10 mouse cellular contexts compared by ENCODE assay signal in the genomic region with DNA sequence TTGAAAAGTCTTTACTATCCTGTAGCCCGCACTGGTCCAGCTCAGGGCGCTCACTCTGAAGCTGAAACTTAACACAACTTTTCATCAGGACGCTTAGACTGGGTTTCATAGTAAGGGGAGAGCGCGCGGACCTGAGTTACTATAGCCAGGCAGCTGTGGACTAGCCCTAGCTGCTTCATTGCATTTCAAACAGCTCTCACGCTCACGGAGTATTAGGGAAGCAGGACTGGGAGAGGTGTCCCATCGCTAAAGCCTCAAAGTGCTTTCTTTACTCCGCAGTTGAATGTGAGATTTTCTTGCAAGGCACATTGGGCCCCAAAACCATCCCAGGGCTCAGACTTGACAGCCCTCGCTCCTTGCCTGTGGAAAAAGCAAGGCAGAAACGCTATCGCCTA. TPM values are rescaled to one million over a fixed set of nuclear protein-coding genes. Genes with fewer than 3 reads are reported as not detected.
A peak's percentile ranks its signal among the peaks of the same experiment; 100 is the strongest.
DNase-seq lines count a peak whose midpoint lies in the region; ATAC-seq and TF ChIP-seq lines count a peak whose summit lies in the region.
"Had no signal": no experiment of that assay in that cellular context is flagged by ENCODE, and none has a peak within 500 bp of the region (broad histone marks: within the 10 kb centered on the region; RNA-seq: fewer than 3 reads in every experiment).

No protein-coding gene starts in this region.

- H3K4me3 ChIP-seq in gastrocnemius, adult 2 months, result peak overlapping the region; percentile 72
- H3K4me3 ChIP-seq in lung, postnatal 0 days (ENCODE audit: low read depth, low read length), result peak overlapping the region; percentile 47
- H3K4me3 ChIP-seq in limb, embryonic 12.5 days (replicated peaks), result peak overlapping the region; percentile 65

- 7% methylated on average over 13 of the region's 13 CpGs for WGBS in lung, postnatal 0 days
- 1% methylated on average over 13 of the region's 13 CpGs for WGBS in limb, embryonic 12.5 days

- H3K4me1 ChIP-seq in lung, postnatal 0 days (ENCODE audit: insufficient read depth, low read depth, low read length), result no peaks in the 10 kb centered on the region; the same call in 1 of the 2 replicates
- peaks cover 48% of the 10 kb centered on the region for H3K4me1 ChIP-seq in limb, embryonic 12.5 days (replicated peaks)

- no peaks in the 10 kb centered on the region for H3K9me3 ChIP-seq in lung, postnatal 0 days (ENCODE audit: low read length)
- peaks cover 7% of the 10 kb centered on the region; the same call in 1 of the 2 replicates for H3K9me3 ChIP-seq in limb, embryonic 12.5 days

- peak overlapping the region; percentile 79 for H3K27ac ChIP-seq in gastrocnemius, adult 2 months
- peak overlapping the region; percentile 43; the same call in 1 of the 2 replicates for H3K27ac ChIP-seq in lung, postnatal 0 days (ENCODE audit: low read length)
- peak overlapping the region; percentile 50; the same call in 1 of the 2 replicates for H3K27ac ChIP-seq in limb, embryonic 12.5 days

- H3K9ac ChIP-seq in lung, postnatal 0 days (replicated peaks; ENCODE audit: low read depth), result no peak overlapping the region
- peak overlapping the region; percentile 80 for H3K9ac ChIP-seq in limb, embryonic 12.5 days (replicated peaks)

- DNase-seq in gastrocnemius, adult 2 months, result no peak
- no peak for DNase-seq in gastrocnemius, postnatal 10 days
- DNase-seq in lung, postnatal 0 days (ENCODE audit: low spot score), result no peak
- DNase-seq in lung, postnatal 10 days, result no peak
- DNase-seq in adrenal gland, postnatal 4 days (ENCODE audit: low spot score in 2 of 2), result no peak
- DNase-seq: adrenal gland, postnatal 25 days; spleen, adult 18-20 months had no signal

- no peak for TF ChIP-seq EP300 in lung, postnatal 0 days (IDR thresholded peaks at IDR 0.05)

- H3K36me3 ChIP-seq in lung, postnatal 0 days (ENCODE audit: insufficient read depth, low read length), result no peaks in the 10 kb centered on the region
- H3K36me3 ChIP-seq in limb, embryonic 12.5 days, result no peaks in the 10 kb centered on the region

- H3K27me3 ChIP-seq in lung, postnatal 0 days (replicated peaks; ENCODE audit: insufficient read depth, low read length), result peaks cover 19% of the 10 kb centered on the region
- H3K27me3 ChIP-seq in limb, embryonic 12.5 days, result peaks cover 70% of the 10 kb centered on the region

- no peak for ATAC-seq in lung, postnatal 0 days
- no peak for ATAC-seq in limb, embryonic 12.5 days (ENCODE audit: insufficient number of reproducible peaks, insufficient read depth, low FRiP score, low TSS enrichment, low read depth)
- no peak for ATAC-seq in megakaryocyte progenitor cell, adult 5-6 weeks (replicated peaks; ENCODE audit: poor library complexity)
- no peak for ATAC-seq in megakaryocyte-erythroid progenitor cell, adult 5-6 weeks (replicated peaks; ENCODE audit: low FRiP score, low TSS enrichment, poor library complexity, severe bottlenecking)

- no peak for TF ChIP-seq CTCF in gastrocnemius, adult 2 months (IDR thresholded peaks at IDR 0.05)
- no peak for TF ChIP-seq CTCF in lung, postnatal 0 days (IDR thresholded peaks at IDR 0.05)

- peak overlapping the region; percentile 62 for H3K4me2 ChIP-seq in lung, postnatal 0 days (replicated peaks; ENCODE audit: low read depth, low read length)
- H3K4me2 ChIP-seq in limb, embryonic 12.5 days, result peak overlapping the region; percentile 97

- intact Hi-C loops in gastrocnemius, adult 2 months (cut with DNase I), result loop anchor here (10.0 kb wide), 1 partner anchor 159 kb away; no protein-coding TSS in a partner anchor

RNA-seq across cellular contexts. Expression of gene Eya2, which starts 0.8 kb away (rescaled TPM):
- 1 to 10 TPM; 3.0 to 5.8 TPM for total RNA-seq in gastrocnemius, adult 2 months (2021)
- total RNA-seq in gastrocnemius, postnatal 10 days (2021), result 1 to 10 TPM; 4.9 to 5.4 TPM
- polyA plus RNA-seq in lung, postnatal 0 days (2015; fragmentation: Nextera tagmentation; extraction: Ambion mirVana), result 25.7 and 27.8 TPM in 2 replicates
- polyA plus RNA-seq in limb, embryonic 12.5 days (2016; fragmentation: Nextera tagmentation; extraction: Ambion mirVana), result 9.7 and 11.2 TPM in 2 replicates
- 1.7 TPM in 2 replicates for total RNA-seq in megakaryocyte progenitor cell, adult 5-6 weeks (2015)
- 0.33 and 1.8 TPM in 2 replicates for total RNA-seq in megakaryocyte progenitor cell, adult 5-6 weeks (2017)
- total RNA-seq in megakaryocyte-erythroid progenitor cell, adult 5-6 weeks (2014; fragmentation: Nextera tagmentation), result 1.6 and 3.9 TPM in 2 replicates
- total RNA-seq in megakaryocyte-erythroid progenitor cell, adult 5-6 weeks (2017), result 4.8 and 12.9 TPM in 2 replicates
- total RNA-seq in adrenal gland, postnatal 4 days (2021), result 1 to 10 TPM; 4.2 to 6.1 TPM
